Mouse (Mus musculus) MEL (cell line): ENCODE measurements around the gene Arid4b.

Experiments used
- CHD2 ChIP-seq: IDR thresholded peaks from 2 replicates; pipeline ENCODE4 v1.6.1; 2011; ENCODE audit warnings: low read length, improper control_type of control experiment
- CTCF ChIP-seq, 3 experiments: IDR thresholded peaks in 2 of 3; conservative IDR thresholded peaks in 1 of 3; 2 replicates each; pipeline ENCODE4 v1.5.1; 2011 to 2012; ENCODE audit warnings: low read length in 3 of 3, low read depth in 2 of 3, mild to moderate bottlenecking in 2 of 3, improper control_type of control experiment in 1 of 3, inconsistent platforms in 1 of 3, mixed read lengths in 1 of 3, moderate library complexity in 1 of 3; ENCODE audit not compliant: control insufficient read depth in 1 of 3, insufficient read depth in 1 of 3, poor library complexity in 1 of 3, severe bottlenecking in 1 of 3
- E2F4 ChIP-seq: IDR thresholded peaks from 2 replicates; pipeline ENCODE4 v1.6.1; 2011; ENCODE audit warnings: low read depth, low read length, improper control_type of control experiment, borderline replicate concordance
- GATA1 ChIP-seq: IDR thresholded peaks from 2 replicates; pipeline ENCODE4 v1.6.1; 2011; ENCODE audit warnings: low read depth, low read length, improper control_type of control experiment
- JUND ChIP-seq: IDR thresholded peaks from 2 replicates; pipeline ENCODE4 v1.6.1; 2011; ENCODE audit warnings: low read depth, mild to moderate bottlenecking, improper control_type of control experiment, low read length
- POLR2A ChIP-seq, 2 experiments: IDR thresholded peaks; 2 replicates each; pipeline ENCODE4 v1.6.1; 2011 to 2012; ENCODE audit warnings: low read length in 2 of 2, mild to moderate bottlenecking in 2 of 2, control low read depth in 1 of 2, improper control_type of control experiment in 1 of 2, low read depth in 1 of 2, moderate library complexity in 1 of 2; ENCODE audit not compliant: control insufficient read depth in 1 of 2, insufficient read depth in 1 of 2, poor library complexity in 1 of 2
- TAL1 ChIP-seq: IDR thresholded peaks from 2 replicates; pipeline ENCODE4 v1.6.1; 2012; ENCODE audit warnings: mild to moderate bottlenecking, inconsistent platforms, low read length, moderate library complexity, mixed read lengths
- USF1 ChIP-seq: IDR thresholded peaks from 2 replicates; pipeline ENCODE4 v1.6.1; 2014; ENCODE audit warnings: low read depth, mild to moderate bottlenecking, inconsistent platforms, low read length, improper control_type of control experiment, moderate library complexity
- ZC3H11A ChIP-seq: IDR thresholded peaks from 2 replicates; pipeline ENCODE4 v1.6.1; 2012; ENCODE audit warnings: low read depth, mild to moderate bottlenecking, inconsistent platforms, low read length, improper control_type of control experiment

DNA sequence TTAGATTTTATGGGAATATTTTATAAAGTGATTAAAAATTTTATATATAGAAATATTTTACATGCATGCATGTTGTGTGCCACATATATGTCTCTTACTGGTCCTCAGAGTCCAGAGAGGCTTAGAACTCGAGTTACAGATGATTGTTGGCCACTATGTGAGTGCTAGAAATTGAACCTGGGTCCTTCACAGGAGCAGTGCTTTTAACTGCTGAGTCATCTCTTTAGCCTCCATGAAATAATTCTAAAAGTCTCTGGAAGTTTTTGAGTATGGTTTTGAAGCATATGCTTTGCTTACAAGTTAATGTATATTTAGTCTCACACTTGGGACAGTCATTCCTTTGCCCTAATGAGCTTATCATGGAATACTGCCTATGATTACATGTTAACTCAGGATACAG lies 12.3 kb downstream of the Arid4b start:
- TF ChIP-seq USF1 (no peak), ZC3H11A (no peak), POLR2A (IDR thresholded peaks at IDR 0.05; ENCODE audit: control insufficient read depth in 1 of 2, insufficient read depth in 1 of 2, low read depth in 1 of 2, low read length in 2 of 2, poor library complexity in 1 of 2) (no peak), CTCF (IDR thresholded peaks at IDR 0.05 in 2 of 3, conservative IDR thresholded peaks at IDR 0.05 in 1 of 3; ENCODE audit: control insufficient read depth in 1 of 3, insufficient read depth in 1 of 3, low read depth in 2 of 3, low read length in 3 of 3, poor library complexity in 1 of 3, severe bottlenecking in 1 of 3) (no peak), TAL1 (no peak), E2F4 (no peak), GATA1 (no peak), CHD2 (no peak), JUND (no peak)
